Mouse (Mus musculus) embryonic facial prominence, embryonic 15.5 days (tissue): ENCODE results near the gene Ddx4. TPM values are rescaled to one million over a fixed set of nuclear protein-coding genes. Genes with fewer than 3 reads are reported as not detected.
"Not testable (repeated sequence)": the region's sequence is repeated elsewhere in the genome, so short reads cannot be mapped to it uniquely, and the experiment has no call there.

Experiments used
- ATAC-seq: fragments of 200-750 bp; cut with Nextera tagmentation; 2 replicates; pipeline ENCODE4 v1.8.0; 2017; ENCODE audit warnings: low read depth, moderate TSS enrichment; ENCODE audit not compliant: insufficient number of reproducible peaks, low FRiP score, low TSS enrichment
- H3K27ac ChIP-seq: fragments of 300-500 bp; sonication (generic); replicated peaks from 2 replicates; pipeline ENCODE4 v1.5.1; 2015; ENCODE audit warnings: mild to moderate bottlenecking, inconsistent platforms
- H3K27me3 ChIP-seq: fragments of 300-500 bp; sonication (generic); 2 replicates; pipeline ENCODE4 v1.6.1; 2015; ENCODE audit warnings: inconsistent platforms
- H3K36me3 ChIP-seq: fragments of 300-500 bp; sonication (generic); 2 replicates; pipeline ENCODE4 v1.6.1; 2015; ENCODE audit warnings: mild to moderate bottlenecking, inconsistent platforms
- H3K4me1 ChIP-seq: fragments of 300-500 bp; sonication (generic); 2 replicates; pipeline ENCODE4 v1.6.1; 2015; ENCODE audit warnings: inconsistent platforms
- H3K4me2 ChIP-seq: fragments of 300-500 bp; sonication (generic); replicated peaks from 2 replicates; pipeline ENCODE4 v1.6.1; 2015; ENCODE audit warnings: mild to moderate bottlenecking, inconsistent platforms
- H3K4me3 ChIP-seq: fragments of 300-500 bp; sonication (generic); replicated peaks from 2 replicates; pipeline ENCODE4 v1.5.1; 2015; ENCODE audit warnings: mild to moderate bottlenecking, inconsistent platforms
- H3K9ac ChIP-seq: fragments of 300-500 bp; sonication (generic); 2 replicates; pipeline ENCODE4 v1.6.1; 2015; ENCODE audit warnings: inconsistent platforms
- H3K9me3 ChIP-seq: fragments of 300-500 bp; sonication (generic); replicated peaks from 2 replicates; pipeline ENCODE4 v1.6.1; 2016; ENCODE audit warnings: inconsistent platforms
- WGBS: fragments of 180-500 bp; shearing (Covaris S2); methylation state at CpG from one replicate; pipeline ENCODE4 v1.1.7; 2015; 5-methylcytosine and 5-hydroxymethylcytosine counted together
- polyA plus RNA-seq: library from polyadenylated mRNA; unstranded; fragments of >200 nt; fragmentation: Nextera tagmentation; extraction: Ambion mirVana; gene quantifications from 2 replicates; pipeline ENCODE4 v1.2.1, GENCODE M21; 2015

Ddx4 gene
- polyA plus RNA-seq, 1 experiment from 2014 or later = 0.72 TPM

GRCm38 (mm10) chr13:112635174-112635837, 17.0 kb downstream of the Ddx4 start:
- WGBS = 59% methylated on average over 7 of the region's 7 CpGs
- Histone ChIP-seq H3K4me1 (no peaks in the 10 kb centered on the region), H3K9me3 (no peaks in the 10 kb centered on the region), H3K4me2 (no peak overlapping the region), H3K9ac (no peak overlapping the region), H3K27me3 (no peaks in the 10 kb centered on the region), H3K36me3 (no peaks in the 10 kb centered on the region), H3K27ac (no peak overlapping the region), H3K4me3 (no peak overlapping the region)
- ATAC-seq = no peak

GRCm38 (mm10) chr13:112625566-112625965, 26.7 kb downstream of the Ddx4 start:
- H3K9ac ChIP-seq = no peak overlapping the region
- no peak overlapping the region for H3K4me3 ChIP-seq
- ATAC-seq = no peak
- no peaks in the 10 kb centered on the region for H3K27me3 ChIP-seq
- H3K36me3 ChIP-seq = no peaks in the 10 kb centered on the region
- no peaks in the 10 kb centered on the region for H3K4me1 ChIP-seq
- H3K4me2 ChIP-seq = no peak overlapping the region
- H3K9me3 ChIP-seq = no peaks in the 10 kb centered on the region
- no peak overlapping the region for H3K27ac ChIP-seq

DNA sequence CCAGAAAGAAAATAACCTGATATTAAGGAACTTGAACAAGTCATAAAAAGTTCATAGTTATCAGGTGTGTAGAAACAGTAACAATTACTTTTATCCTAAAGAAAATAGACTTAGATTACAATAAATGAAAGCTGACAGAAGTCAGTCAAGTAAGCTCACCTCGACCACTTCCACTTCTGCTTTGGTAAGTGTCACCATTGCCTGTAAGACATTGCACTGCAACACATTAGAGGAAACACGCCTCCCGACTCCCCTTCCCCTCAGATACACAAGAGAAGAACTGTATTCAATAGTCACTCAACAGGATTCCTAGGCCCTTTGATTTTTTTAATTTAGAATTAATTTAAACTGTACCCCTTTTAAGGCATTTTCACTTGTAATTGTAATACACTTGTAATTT, 27.7 kb downstream of the Ddx4 start:
- H3K27ac ChIP-seq = no peak overlapping the region
- no peak overlapping the region for H3K4me2 ChIP-seq
- no peak for ATAC-seq
- H3K9me3 ChIP-seq = no peaks in the 10 kb centered on the region
- WGBS = 73% methylated on average over 3 of the region's 3 CpGs
- H3K36me3 ChIP-seq = no peaks in the 10 kb centered on the region
- no peak overlapping the region for H3K4me3 ChIP-seq
- H3K4me1 ChIP-seq = no peaks in the 10 kb centered on the region
- H3K9ac ChIP-seq = no peak overlapping the region
- H3K27me3 ChIP-seq = no peaks in the 10 kb centered on the region

DNA sequence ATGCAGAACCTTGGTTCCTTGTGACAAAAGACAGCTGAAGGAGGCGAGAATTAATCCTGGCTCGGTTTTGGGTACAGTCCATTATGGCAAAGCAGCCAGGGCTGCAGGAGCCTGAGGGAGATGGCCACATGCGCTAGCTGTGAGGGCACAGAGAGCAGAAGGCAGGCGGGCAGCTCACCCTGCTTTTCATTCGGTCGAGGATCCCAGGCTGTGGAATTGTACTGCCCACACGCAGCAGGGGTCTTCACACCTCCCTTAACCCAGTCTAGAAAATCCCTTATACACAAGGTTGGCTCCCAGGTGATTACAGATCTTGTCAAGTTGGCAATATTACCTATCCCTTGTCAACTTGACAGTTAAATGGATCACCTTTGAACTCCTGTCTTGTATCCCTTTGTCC, 28.6 kb downstream of the Ddx4 start:
- H3K9me3 ChIP-seq = no peaks in the 10 kb centered on the region
- H3K4me3 ChIP-seq = no peak overlapping the region
- 60% methylated on average over 7 of the region's 7 CpGs for WGBS
- H3K4me1 ChIP-seq = no peaks in the 10 kb centered on the region
- H3K36me3 ChIP-seq = no peaks in the 10 kb centered on the region
- no peaks in the 10 kb centered on the region for H3K27me3 ChIP-seq
- ATAC-seq = no peak
- H3K27ac ChIP-seq = no peak overlapping the region
- H3K9ac ChIP-seq = no peak overlapping the region
- H3K4me2 ChIP-seq = no peak overlapping the region

DNA sequence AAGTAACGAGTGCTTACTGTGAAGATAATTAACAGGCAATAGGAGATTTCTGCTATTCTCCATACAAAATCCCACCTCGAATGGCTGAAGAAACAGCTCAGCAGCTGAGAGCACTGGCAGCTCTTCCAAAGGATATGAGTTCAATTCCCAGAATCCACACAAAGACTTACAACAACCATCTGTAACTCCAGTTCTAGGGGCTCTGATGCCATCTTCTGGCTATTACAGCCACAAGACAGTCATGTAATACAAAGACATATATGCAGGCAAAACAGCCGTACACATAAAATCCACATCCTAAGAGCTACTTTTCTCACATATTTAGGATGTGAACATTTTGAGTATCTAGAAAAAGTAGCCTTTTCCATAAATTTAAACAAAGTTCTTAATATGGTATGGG, 30.7 kb downstream of the Ddx4 start:
- no peak for ATAC-seq
- no peaks in the 10 kb centered on the region for H3K27me3 ChIP-seq
- H3K9me3 ChIP-seq = no peaks in the 10 kb centered on the region
- H3K36me3 ChIP-seq = no peaks in the 10 kb centered on the region
- no peaks in the 10 kb centered on the region for H3K4me1 ChIP-seq
- H3K4me2 ChIP-seq = no peak overlapping the region
- H3K9ac ChIP-seq = no peak overlapping the region
- H3K4me3 ChIP-seq = no peak overlapping the region
- WGBS = 73% methylated on average over 3 of the region's 3 CpGs
- no peak overlapping the region for H3K27ac ChIP-seq

- ATAC-seq = no peak
- no peaks in the 10 kb centered on the region for H3K27me3 ChIP-seq
- H3K4me2 ChIP-seq = no peak overlapping the region
- no peaks in the 10 kb centered on the region for H3K4me1 ChIP-seq
- no peaks in the 10 kb centered on the region for H3K9me3 ChIP-seq
- H3K27ac ChIP-seq = no peak overlapping the region
- 88% methylated on average over 3 of the region's 3 CpGs for WGBS
- H3K4me3 ChIP-seq = no peak overlapping the region
- no peaks in the 10 kb centered on the region for H3K36me3 ChIP-seq
- no peak overlapping the region for H3K9ac ChIP-seq
Observed at GRCm38 (mm10) chr13:112608606-112609005, 43.7 kb downstream of the Ddx4 start.

GRCm38 (mm10) chr13:112604411-112604810, 47.9 kb downstream of the Ddx4 start:
- WGBS = 39% methylated on average over 4 of the region's 4 CpGs
- H3K4me3 ChIP-seq = no peak overlapping the region
- no peak overlapping the region for H3K9ac ChIP-seq
- no peaks in the 10 kb centered on the region for H3K9me3 ChIP-seq
- H3K4me1 ChIP-seq = no peaks in the 10 kb centered on the region
- no peak overlapping the region for H3K27ac ChIP-seq
- H3K36me3 ChIP-seq = no peaks in the 10 kb centered on the region
- no peak for ATAC-seq
- H3K4me2 ChIP-seq = no peak overlapping the region
- no peaks in the 10 kb centered on the region for H3K27me3 ChIP-seq

DNA sequence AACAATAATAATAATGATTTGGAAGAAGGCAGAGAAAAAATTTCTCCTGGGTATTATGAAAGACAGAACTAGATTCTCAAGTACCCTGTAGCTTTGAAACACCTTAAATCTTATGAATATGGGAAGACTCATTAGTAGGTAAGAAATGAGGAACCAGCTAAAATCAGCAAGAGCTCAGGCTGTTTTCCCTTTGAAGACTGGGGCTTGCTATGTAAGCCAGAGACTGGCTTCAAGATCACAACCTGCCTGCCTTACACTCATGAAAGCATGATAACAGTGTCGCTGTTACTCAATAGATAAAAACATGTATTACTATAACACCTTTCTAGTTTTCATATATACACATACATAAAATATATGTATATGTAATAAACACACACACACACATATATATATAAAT, 48.4 kb downstream of the Ddx4 start:
- Histone ChIP-seq H3K4me3 (no peak overlapping the region), H3K4me1 (no peaks in the 10 kb centered on the region), H3K36me3 (no peaks in the 10 kb centered on the region), H3K27ac (no peak overlapping the region), H3K27me3 (no peaks in the 10 kb centered on the region), H3K4me2 (no peak overlapping the region), H3K9ac (no peak overlapping the region), H3K9me3 (no peaks in the 10 kb centered on the region)
- WGBS = 82% methylated on average over 1 of the region's 1 CpGs
- no peak for ATAC-seq

- H3K4me3 ChIP-seq = no peak overlapping the region
- no peak for ATAC-seq
- no peaks in the 10 kb centered on the region for H3K36me3 ChIP-seq
- H3K27ac ChIP-seq = no peak overlapping the region
- H3K4me2 ChIP-seq = no peak overlapping the region
- H3K4me1 ChIP-seq = no peaks in the 10 kb centered on the region
- no peaks in the 10 kb centered on the region for H3K9me3 ChIP-seq
- 74% methylated on average over 2 of the region's 2 CpGs for WGBS
- H3K9ac ChIP-seq = no peak overlapping the region
- no peaks in the 10 kb centered on the region for H3K27me3 ChIP-seq
Observed at GRCm38 (mm10) chr13:112602607-112603006, 49.7 kb downstream of the Ddx4 start.

- not testable (repeated sequence) for H3K4me3 ChIP-seq, H3K27ac ChIP-seq, H3K9me3 ChIP-seq, H3K9ac ChIP-seq, ATAC-seq, H3K27me3 ChIP-seq, H3K4me2 ChIP-seq, H3K4me1 ChIP-seq, H3K36me3 ChIP-seq
- 96% methylated on average over 5 of the region's 8 CpGs for WGBS
Observed at GRCm38 (mm10) chr13:112594260-112594659, 58.0 kb downstream of the Ddx4 start, which contains the start of gene Il31ra. TSS of gene Il31ra (minus strand) at chr13:112594360.

DNA sequence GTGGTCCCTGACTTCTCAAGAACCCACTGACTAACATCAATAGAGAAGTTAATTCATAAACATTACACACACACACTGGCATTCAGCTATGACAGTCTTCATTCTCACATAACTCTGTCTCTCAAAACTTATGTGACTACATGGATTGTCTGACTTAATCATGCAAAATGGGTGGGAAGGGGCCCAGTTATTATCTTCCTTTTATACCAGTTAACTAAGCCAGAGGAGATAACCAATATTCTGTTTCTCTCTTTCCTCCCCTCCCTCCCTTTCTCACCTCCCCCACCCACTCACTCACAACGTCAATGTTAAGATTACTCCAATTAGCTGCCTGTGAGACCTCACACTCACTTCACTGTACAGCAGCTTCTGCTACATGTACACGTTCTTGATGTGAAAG, 62.0 kb downstream of the Ddx4 start:
- 0 out of 2 replicates have a peak, but pooled peaks cover 1% of the 10 kb centered on the region for H3K4me1 ChIP-seq
- WGBS = 37% methylated on average over 2 of the region's 2 CpGs
- H3K4me2 ChIP-seq = no peak overlapping the region
- H3K9ac ChIP-seq = no peak overlapping the region
- H3K36me3 ChIP-seq = no peaks in the 10 kb centered on the region
- H3K9me3 ChIP-seq = no peaks in the 10 kb centered on the region
- no peak for ATAC-seq
- no peak overlapping the region for H3K4me3 ChIP-seq
- no peak overlapping the region for H3K27ac ChIP-seq
- H3K27me3 ChIP-seq = no peaks in the 10 kb centered on the region

DNA sequence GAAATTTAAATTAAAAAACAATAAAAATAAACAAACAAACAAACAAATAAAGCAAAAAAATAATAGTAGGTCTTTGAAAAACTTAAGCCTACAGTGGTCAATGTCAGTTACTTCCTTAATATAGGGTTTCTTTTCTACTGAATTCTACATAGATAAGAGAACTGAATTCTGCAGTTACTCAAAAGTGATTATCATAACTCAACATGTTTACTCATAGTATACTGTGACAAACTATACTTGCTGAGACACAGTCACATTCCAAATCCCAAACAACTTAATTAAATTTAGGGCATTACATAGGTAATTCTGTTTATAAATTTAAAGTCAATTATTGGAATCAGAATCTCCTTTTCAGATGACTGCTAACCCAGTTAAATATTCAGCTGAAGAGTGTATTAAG, 62.6 kb downstream of the Ddx4 start:
- Histone ChIP-seq H3K27ac (no peak overlapping the region), H3K27me3 (no peaks in the 10 kb centered on the region), H3K4me1 (0 out of 2 replicates have a peak, but pooled peaks cover 3% of the 10 kb centered on the region), H3K4me3 (no peak overlapping the region), H3K36me3 (no peaks in the 10 kb centered on the region), H3K9ac (no peak overlapping the region), H3K4me2 (no peak overlapping the region), H3K9me3 (no peaks in the 10 kb centered on the region)
- no peak for ATAC-seq
